Mouse (Mus musculus) myocyte (in vitro differentiated cells): Measurements from ENCODE around the gene Srgap3. TPM values are rescaled to one million over a fixed set of nuclear protein-coding genes. Genes with fewer than 3 reads are reported as not detected.

Source experiments
- H3K27me3 ChIP-seq: one replicate; pipeline ENCODE4 v1.6.1; 2011; ENCODE audit not compliant: control insufficient read depth, insufficient read depth, insufficient read length
- H3K36me3 ChIP-seq: one replicate; pipeline ENCODE4 v1.6.1; 2011; ENCODE audit not compliant: control insufficient read depth, insufficient read depth
- H3K4me2 ChIP-seq: one replicate; pipeline ENCODE4 v1.6.1; 2011; ENCODE audit warnings: low read depth, control low read depth
- H3K4me3 ChIP-seq: one replicate; pipeline ENCODE4 v1.5.1; 2011; ENCODE audit warnings: mild to moderate bottlenecking, control low read depth, moderate library complexity
- H3K79me2 ChIP-seq: one replicate; pipeline ENCODE4 v1.6.1; 2011; ENCODE audit not compliant: control insufficient read depth, insufficient read depth
- H3ac ChIP-seq: one replicate; pipeline ENCODE4 v1.6.1; 2011; ENCODE audit not compliant: control insufficient read depth, insufficient read length
- CEBPB ChIP-seq: IDR thresholded peaks from 2 replicates; pipeline ENCODE4 v1.6.1; 2011; ENCODE audit warnings: mild to moderate bottlenecking, moderate library complexity; ENCODE audit not compliant: poor library complexity, insufficient read depth, severe bottlenecking
- E2F4 ChIP-seq: IDR thresholded peaks from one replicate; pipeline ENCODE4 v1.6.1; 2011; ENCODE audit warnings: mild to moderate bottlenecking, control low read depth, moderate library complexity; ENCODE audit not compliant: insufficient read depth
- MAX ChIP-seq: IDR thresholded peaks from one replicate; pipeline ENCODE4 v1.6.1; 2011; ENCODE audit warnings: low read depth, mild to moderate bottlenecking, control low read depth
- MYOD1 ChIP-seq, 3 experiments: IDR thresholded peaks; one replicate each; pipeline ENCODE4 v1.6.1; 2011; ENCODE audit warnings: control low read depth in 2 of 3, low read depth in 2 of 3, mild to moderate bottlenecking in 2 of 3, moderate library complexity in 1 of 3; ENCODE audit not compliant: insufficient read length in 2 of 3, control insufficient read depth in 1 of 3
- MYOG ChIP-seq, 3 experiments: IDR thresholded peaks; one replicate each; pipeline ENCODE4 v1.6.1; 2011; ENCODE audit warnings: control low read depth in 2 of 3, low read depth in 2 of 3, mild to moderate bottlenecking in 2 of 3; ENCODE audit not compliant: insufficient read length in 2 of 3, control insufficient read depth in 1 of 3, insufficient read depth in 1 of 3
- POLR2A ChIP-seq: IDR thresholded peaks from one replicate; pipeline ENCODE4 v1.6.1; 2011; ENCODE audit warnings: low read depth, mild to moderate bottlenecking, control low read depth, moderate library complexity; ENCODE audit not compliant: insufficient read length
- POLR2AphosphoS2 ChIP-seq: IDR thresholded peaks from one replicate; pipeline ENCODE4 v1.6.1; 2011; ENCODE audit warnings: low read depth, control low read depth; ENCODE audit not compliant: insufficient read length
- REST ChIP-seq: IDR thresholded peaks from one replicate; pipeline ENCODE4 v1.6.1; 2011; ENCODE audit warnings: mild to moderate bottlenecking, control low read depth, moderate library complexity; ENCODE audit not compliant: insufficient read depth, insufficient read length
- SRF ChIP-seq: IDR thresholded peaks from one replicate; pipeline ENCODE4 v1.6.1; 2011; ENCODE audit warnings: low read depth; ENCODE audit not compliant: control insufficient read depth, insufficient read length
- TCF12 ChIP-seq: IDR thresholded peaks from one replicate; pipeline ENCODE4 v1.6.1; 2011; ENCODE audit warnings: mild to moderate bottlenecking, control low read depth; ENCODE audit not compliant: poor library complexity, insufficient read depth, severe bottlenecking
- TCF3 ChIP-seq: IDR thresholded peaks from one replicate; pipeline ENCODE4 v1.6.1; 2011; ENCODE audit warnings: low read depth, control low read depth; ENCODE audit not compliant: insufficient read length
- USF1 ChIP-seq: IDR thresholded peaks from one replicate; pipeline ENCODE4 v1.6.1; 2011; ENCODE audit warnings: low read depth, mild to moderate bottlenecking, control low read depth, moderate library complexity
- polyA plus RNA-seq: library from polyadenylated mRNA; unstranded; fragments of >200 nt; fragmentation: generic; extraction: Trizol; gene quantifications from one replicate; pipeline ENCODE4 v1.2.1, GENCODE M21; 2012; ENCODE audit warnings: missing spikeins

The Srgap3 gene
- polyA plus RNA-seq, 1 experiment = 6.9 TPM

DNA sequence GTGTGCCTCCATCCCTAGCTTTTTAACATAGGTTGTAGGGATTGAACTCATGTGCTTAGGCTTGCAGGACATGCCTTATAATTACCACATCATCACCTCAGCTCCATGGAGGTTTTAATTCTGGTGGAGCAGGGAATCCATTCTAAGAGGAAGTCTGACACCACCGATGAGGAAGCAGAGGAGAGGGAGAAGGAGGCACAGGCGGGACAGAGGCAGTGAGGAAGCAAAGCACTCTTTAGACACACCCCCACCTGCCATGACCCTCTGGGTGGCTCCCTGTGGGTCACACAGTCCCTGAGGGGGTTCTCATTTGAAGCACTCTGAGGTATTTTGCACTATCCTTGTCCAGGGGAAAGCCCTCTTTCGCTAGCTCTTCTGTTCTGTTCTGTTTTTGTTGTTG is 194.5 kb downstream of the Srgap3 start:
- H3ac ChIP-seq = no peak overlapping the region
- H3K4me3 ChIP-seq = no peak overlapping the region
- H3K79me2 ChIP-seq = no peaks in the 10 kb centered on the region
- H3K27me3 ChIP-seq = no peaks in the 10 kb centered on the region
- H3K36me3 ChIP-seq = no peaks in the 10 kb centered on the region
- H3K4me2 ChIP-seq = no peak overlapping the region
- TF ChIP-seq MAX = no peak
- TF ChIP-seq MYOG (IDR thresholded peaks at IDR 0.05; ENCODE audit: control insufficient read depth in 1 of 3, insufficient read depth in 1 of 3, insufficient read length in 2 of 3, low read depth in 2 of 3) = no peak
- TF ChIP-seq POLR2A = no peak
- no peak for TF ChIP-seq USF1
- TF ChIP-seq E2F4 = no peak
- TF ChIP-seq CEBPB = no peak
- TF ChIP-seq TCF3 = no peak
- TF ChIP-seq REST = no peak

DNA sequence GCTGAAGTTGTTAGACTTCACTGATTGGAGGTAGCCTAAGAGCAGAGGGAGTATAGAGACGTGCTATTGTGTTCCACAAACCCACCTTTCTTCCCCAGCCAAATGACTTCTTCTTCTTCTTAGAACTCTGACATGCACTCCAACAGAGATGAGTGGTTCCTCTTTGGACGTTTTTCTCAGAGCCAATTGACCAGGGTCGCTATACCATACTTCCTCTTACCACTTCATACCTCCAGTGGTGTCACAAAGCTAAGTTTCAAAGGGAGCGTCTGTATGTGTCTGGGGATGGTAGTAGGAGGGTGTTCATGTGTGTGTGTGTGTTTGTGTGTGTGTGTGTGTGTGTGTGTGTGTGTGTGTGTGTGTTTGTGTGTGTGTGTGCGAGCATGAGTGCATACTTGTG is 195.1 kb downstream of the Srgap3 start:
- Histone ChIP-seq H3K27me3 (no peaks in the 10 kb centered on the region), H3K4me2 (no peak overlapping the region), H3K36me3 (no peaks in the 10 kb centered on the region), H3K79me2 (no peaks in the 10 kb centered on the region), H3K4me3 (no peak overlapping the region), H3ac (no peak overlapping the region)
- TF ChIP-seq MAX = no peak
- TF ChIP-seq MYOD1 (IDR thresholded peaks at IDR 0.05; ENCODE audit: control insufficient read depth in 1 of 3, insufficient read length in 2 of 3, low read depth in 2 of 3) = no peak
- TF ChIP-seq SRF = no peak
- TF ChIP-seq CEBPB = no peak
- TF ChIP-seq TCF12 = no peak
- TF ChIP-seq MYOG (IDR thresholded peaks at IDR 0.05; ENCODE audit: control insufficient read depth in 1 of 3, insufficient read depth in 1 of 3, insufficient read length in 2 of 3, low read depth in 2 of 3) = no peak
- no peak for TF ChIP-seq USF1
- no peak for TF ChIP-seq REST
- no peak for TF ChIP-seq POLR2AphosphoS2
- no peak for TF ChIP-seq TCF3
- TF ChIP-seq POLR2A = no peak
- TF ChIP-seq E2F4 = no peak

DNA sequence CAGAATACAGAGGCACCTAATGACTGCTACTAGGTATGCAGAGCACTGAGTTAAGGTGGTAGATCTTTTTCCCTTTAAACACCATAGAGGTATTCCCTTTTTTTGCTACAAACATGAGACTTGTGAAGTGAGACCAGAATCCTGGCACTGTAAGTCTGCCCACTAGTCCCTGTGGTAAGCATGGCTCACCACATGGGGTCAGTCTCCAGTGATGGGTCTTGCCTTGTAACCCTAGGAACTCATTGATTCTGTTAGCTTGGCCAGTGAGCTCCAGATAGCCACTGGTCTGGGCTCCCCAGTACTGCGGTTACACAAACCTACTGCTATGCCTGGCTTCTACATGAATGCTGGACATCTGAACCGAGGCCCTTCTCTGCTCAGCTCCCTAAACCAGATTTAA is 204.8 kb downstream of the Srgap3 start:
- no peak overlapping the region for H3K4me2 ChIP-seq
- H3K27me3 ChIP-seq = no peaks in the 10 kb centered on the region
- no peak overlapping the region for H3ac ChIP-seq
- H3K79me2 ChIP-seq = no peaks in the 10 kb centered on the region
- no peak overlapping the region for H3K4me3 ChIP-seq
- TF ChIP-seq POLR2A (no peak), MAX (no peak), TCF3 (no peak), SRF (no peak)
- H3K36me3 ChIP-seq = peaks cover 6% of the 10 kb centered on the region

DNA sequence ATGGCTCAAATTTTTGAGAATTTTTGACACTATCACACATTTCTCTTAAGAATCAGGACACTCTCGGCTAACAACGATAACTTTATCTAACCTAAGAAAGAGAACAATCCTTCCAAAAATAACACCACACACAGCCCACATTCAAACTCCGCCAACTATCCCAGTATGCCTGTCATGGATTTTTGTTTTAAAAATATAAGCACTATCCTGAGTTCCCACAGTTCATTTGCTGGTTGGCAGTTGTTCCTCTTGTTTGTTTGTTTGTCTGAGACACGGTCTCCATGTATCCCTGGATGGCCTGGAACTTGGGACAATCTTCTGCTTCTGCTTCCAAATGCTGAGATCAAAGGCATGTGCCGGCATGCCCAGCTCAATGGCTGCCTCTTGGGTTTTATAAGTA is 205.3 kb downstream of the Srgap3 start:
- H3K36me3 ChIP-seq = peaks cover 6% of the 10 kb centered on the region

GRCm38 (mm10) chr6:112739635-112740034 is 207.4 kb downstream of the Srgap3 start:
- no peak overlapping the region for H3K4me3 ChIP-seq
- no peak for TF ChIP-seq MYOG (IDR thresholded peaks at IDR 0.05; ENCODE audit: control insufficient read depth in 1 of 3, insufficient read depth in 1 of 3, insufficient read length in 2 of 3, low read depth in 2 of 3)
- no peak for TF ChIP-seq MYOD1 (IDR thresholded peaks at IDR 0.05; ENCODE audit: control insufficient read depth in 1 of 3, insufficient read length in 2 of 3, low read depth in 2 of 3)
- TF ChIP-seq POLR2AphosphoS2 = no peak
- TF ChIP-seq REST = no peak
- TF ChIP-seq MAX = no peak
- no peak for TF ChIP-seq TCF12
- no peak for TF ChIP-seq CEBPB
- no peak for TF ChIP-seq SRF
- TF ChIP-seq E2F4 = no peak
- no peak for TF ChIP-seq TCF3
- TF ChIP-seq POLR2A = no peak
- no peak for TF ChIP-seq USF1
- no peak overlapping the region for H3ac ChIP-seq
- no peaks in the 10 kb centered on the region for H3K79me2 ChIP-seq
- no peaks in the 10 kb centered on the region for H3K36me3 ChIP-seq
- H3K27me3 ChIP-seq = no peaks in the 10 kb centered on the region
- no peak overlapping the region for H3K4me2 ChIP-seq

More for the DNA sequence above, 205.3 kb downstream of the Srgap3 start:
- no peak overlapping the region for H3K4me3 ChIP-seq
- no peak overlapping the region for H3ac ChIP-seq
- no peaks in the 10 kb centered on the region for H3K79me2 ChIP-seq
- no peaks in the 10 kb centered on the region for H3K27me3 ChIP-seq
- H3K4me2 ChIP-seq = no peak overlapping the region
- no peak for TF ChIP-seq USF1
